Mouse (Mus musculus) heart, adult 11 months (tissue): ENCODE results near the gene Nrn1.
A peak's percentile ranks its signal among the peaks of the same experiment; 100 is the strongest.

ENCODE experiments used
- DNase-seq: peaks from one replicate; pipeline ENCODE4 v3.0.0; 2022

The Nrn1 gene

GRCm38 (mm10) chr13:36724533-36725470 is 10.1 kb downstream of the Nrn1 start:
- peak; percentile 88 for DNase-seq

DNA sequence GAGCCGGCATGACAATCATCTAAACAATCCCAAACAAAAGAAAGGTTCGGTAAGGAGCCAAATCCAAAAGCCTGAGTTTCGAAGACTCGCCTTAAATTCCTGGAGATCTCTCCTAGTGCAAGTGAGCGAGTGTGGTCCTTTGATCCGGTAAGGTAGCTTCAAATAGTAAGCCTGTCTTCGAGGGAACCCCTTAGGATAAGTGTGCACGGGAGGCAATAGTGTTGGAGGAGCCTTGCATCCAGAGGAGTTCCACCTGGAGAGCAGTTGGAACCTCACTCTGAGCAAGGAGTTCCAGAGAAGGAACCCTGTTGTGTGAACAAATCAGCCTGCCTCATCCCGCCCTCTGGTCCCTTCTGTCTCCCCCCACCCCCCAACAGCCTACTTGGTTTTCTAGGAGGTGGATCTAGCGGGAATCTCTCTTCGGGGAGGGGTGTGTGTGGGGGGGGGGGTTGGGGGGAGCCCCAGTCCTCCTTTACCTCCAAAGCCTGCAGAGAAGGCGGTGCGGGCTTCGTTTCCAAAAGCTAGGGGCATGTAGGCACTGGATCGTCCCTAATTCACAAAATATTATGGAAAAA is 11.1 kb downstream of the Nrn1 start:
- no peak for DNase-seq

GRCm38 (mm10) chr13:36722309-36722708 is 12.6 kb downstream of the Nrn1 start:
- no peak for DNase-seq

GRCm38 (mm10) chr13:36720297-36721017 is 14.5 kb downstream of the Nrn1 start:
- peak; percentile 19 for DNase-seq

DNA sequence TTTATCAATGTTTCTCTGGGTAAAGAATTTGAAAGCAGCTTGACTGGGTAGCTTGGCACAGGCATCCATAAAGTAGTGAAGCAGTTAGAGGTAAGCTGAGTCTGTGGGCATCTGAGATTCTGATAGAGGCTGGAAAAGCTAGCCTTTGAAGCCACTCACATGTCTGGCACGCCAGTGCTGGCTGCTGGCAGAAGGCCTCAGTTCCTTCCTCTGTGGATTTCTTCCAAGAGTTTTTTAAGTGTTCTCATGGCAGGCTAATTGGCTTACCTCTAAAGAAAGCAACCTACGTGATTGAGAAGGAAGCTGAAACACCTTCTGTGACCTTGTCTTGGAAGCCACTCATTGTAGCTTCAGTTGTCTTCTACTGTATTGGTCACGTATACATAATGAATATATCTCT is 17.6 kb downstream of the Nrn1 start:
- DNase-seq, result peak; percentile 88

DNA sequence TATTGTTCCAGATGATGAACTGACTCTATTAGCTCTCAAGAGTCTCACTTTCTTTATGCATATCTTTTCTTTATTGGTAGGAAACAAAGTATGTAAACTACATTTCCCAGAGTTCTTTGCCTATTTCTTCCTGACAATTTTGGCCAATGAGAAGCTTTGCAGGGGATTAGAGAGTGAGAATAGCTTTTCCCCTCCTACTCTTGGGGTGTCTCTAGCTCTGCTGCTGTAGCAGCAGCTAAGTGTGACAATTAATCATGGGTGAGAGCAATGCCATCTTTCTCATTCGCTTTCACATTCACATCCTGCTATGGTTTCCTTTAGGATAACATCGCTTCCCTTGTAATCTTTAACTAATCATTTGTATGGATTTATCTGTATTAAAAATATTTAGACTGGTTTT is 18.2 kb downstream of the Nrn1 start:
- no peak for DNase-seq

- no peak for DNase-seq
These were observed 20.8 kb downstream of the Nrn1 start for GRCm38 (mm10) chr13:36714101-36714500.

DNA sequence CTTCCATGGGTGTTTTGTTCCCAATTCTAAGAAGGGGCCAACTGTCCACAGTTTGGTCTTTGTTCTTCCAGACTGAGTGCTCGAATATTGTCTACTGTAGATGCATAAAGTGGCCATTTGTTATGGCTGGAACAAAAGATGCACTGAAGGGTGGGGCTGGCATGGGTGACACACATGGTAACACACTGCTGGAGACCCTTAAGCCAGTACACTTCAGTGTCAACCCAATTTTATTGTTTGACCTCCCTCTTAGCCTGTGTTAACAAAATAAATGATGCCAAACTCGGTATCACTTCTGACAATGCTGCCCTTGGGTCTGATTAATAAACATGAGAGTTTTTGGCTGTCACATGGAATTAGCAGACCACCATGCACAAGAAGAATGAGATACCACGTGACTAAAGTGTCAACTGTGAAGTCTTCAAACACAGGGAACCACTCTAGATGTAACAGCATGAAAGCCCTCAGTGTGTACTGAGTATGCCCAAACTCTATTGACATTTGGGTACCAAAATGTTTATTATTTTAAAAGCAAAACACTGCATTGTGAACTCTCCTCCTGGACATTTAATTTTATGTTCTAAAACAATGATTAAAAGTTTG is 27.7 kb downstream of the Nrn1 start:
- no peak for DNase-seq

GRCm38 (mm10) chr13:36696351-36696771 is 38.6 kb downstream of the Nrn1 start:
- peak; percentile 97 for DNase-seq

GRCm38 (mm10) chr13:36695516-36696201 is 39.3 kb downstream of the Nrn1 start:
- DNase-seq, result peak; percentile 97

- DNase-seq, result no peak
These were observed 51.4 kb downstream of the Nrn1 start for GRCm38 (mm10) chr13:36683581-36683980.

DNA sequence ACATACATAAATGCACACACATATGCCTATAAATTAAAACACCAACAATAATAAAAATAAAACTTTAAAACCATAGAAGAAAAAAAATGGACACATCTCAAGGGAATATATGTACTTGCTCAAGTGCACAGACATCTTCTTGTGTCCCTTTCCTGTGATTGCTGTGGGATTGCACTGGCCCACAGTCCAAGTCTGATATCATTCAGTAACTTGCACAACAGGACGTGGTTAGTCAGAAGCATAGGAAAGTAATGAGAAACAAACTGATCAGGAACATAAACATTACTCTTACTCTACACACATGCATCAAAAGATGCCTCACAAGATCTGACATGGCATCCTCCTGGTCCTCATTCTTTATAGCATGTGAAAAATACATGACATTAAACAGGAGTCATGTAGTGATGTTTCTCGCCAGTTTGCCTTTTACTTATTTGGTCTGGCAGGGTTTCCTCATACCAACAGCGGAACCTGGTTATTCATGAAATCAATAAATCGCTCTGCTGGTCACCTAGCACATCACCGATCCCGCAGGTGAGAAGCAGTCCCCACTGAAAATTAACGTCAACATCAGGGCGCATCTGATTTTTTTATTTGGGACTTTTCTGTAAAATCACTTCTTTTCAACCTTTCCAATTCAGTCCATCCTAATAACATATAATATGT is 54.1 kb downstream of the Nrn1 start:
- DNase-seq, result no peak

- DNase-seq, result no peak
These were observed 55.6 kb downstream of the Nrn1 start for GRCm38 (mm10) chr13:36679345-36679744.
